Comparison of ENCODE assay signal across 13 mouse cellular contexts in genomic region chr1:80181414-80181805, GRCm38 (mm10). TPM values are rescaled to one million over a fixed set of nuclear protein-coding genes. Genes with fewer than 3 reads are reported as not detected.
DNase-seq lines count a peak whose midpoint lies in the region; ATAC-seq lines count a peak whose summit lies in the region.
"Had no signal": no experiment of that assay in that cellular context is flagged by ENCODE, and none has a peak within 500 bp of the region (broad histone marks: within the 10 kb centered on the region; RNA-seq: fewer than 3 reads in every experiment).

No protein-coding gene starts in this region.

- ATAC-seq in forebrain, embryonic 12.5 days (ENCODE audit: low FRiP score), result peak; percentile 36; the same call in 1 of the 2 replicates
- ATAC-seq in midbrain, embryonic 11.5 days (ENCODE audit: low FRiP score), result peak; percentile 42; the same call in 1 of the 2 replicates
- ATAC-seq in midbrain, embryonic 14.5 days (ENCODE audit: low FRiP score, low TSS enrichment), result no peak
- ATAC-seq in neural tube, embryonic 11.5 days (ENCODE audit: insufficient read depth, low FRiP score, low TSS enrichment), result peak; percentile 18; the same call in 1 of the 2 replicates
- peak; percentile 53 for ATAC-seq in neural tube, embryonic 15.5 days (ENCODE audit: low FRiP score)

- no peak overlapping the region for H3K4me3 ChIP-seq in forebrain, embryonic 12.5 days (replicated peaks)
- no peak overlapping the region for H3K4me3 ChIP-seq in forebrain, embryonic 10.5 days
- no peak overlapping the region for H3K4me3 ChIP-seq in midbrain, embryonic 11.5 days (ENCODE audit: low read depth, low read length)
- no peak overlapping the region for H3K4me3 ChIP-seq in midbrain, embryonic 14.5 days (replicated peaks; ENCODE audit: low read depth, low read length)
- H3K4me3 ChIP-seq in neural tube, embryonic 11.5 days (ENCODE audit: low read depth, low read length), result no peak overlapping the region
- no peak overlapping the region for H3K4me3 ChIP-seq in neural tube, embryonic 15.5 days (replicated peaks)
- H3K4me3 ChIP-seq: embryonic facial prominence, embryonic 15.5 days; erythroblast, embryonic 14.5 days; heart, embryonic 13.5 days; hindbrain, embryonic 13.5 days had no signal

- no peak overlapping the region for H3K27ac ChIP-seq in forebrain, embryonic 12.5 days
- H3K27ac ChIP-seq in forebrain, embryonic 10.5 days, result no peak overlapping the region
- no peak overlapping the region for H3K27ac ChIP-seq in midbrain, embryonic 11.5 days (ENCODE audit: low read depth, low read length)
- no peak overlapping the region for H3K27ac ChIP-seq in midbrain, embryonic 14.5 days (replicated peaks; ENCODE audit: low read depth, low read length)
- no peak overlapping the region for H3K27ac ChIP-seq in neural tube, embryonic 11.5 days (ENCODE audit: low read depth, low read length)
- H3K27ac ChIP-seq in neural tube, embryonic 15.5 days (replicated peaks), result no peak overlapping the region
- H3K27ac ChIP-seq: embryonic facial prominence, embryonic 15.5 days; heart, embryonic 13.5 days; hindbrain, embryonic 13.5 days had no signal

- no peaks in the 10 kb centered on the region for H3K4me1 ChIP-seq in forebrain, embryonic 12.5 days
- no peaks in the 10 kb centered on the region for H3K4me1 ChIP-seq in forebrain, embryonic 10.5 days
- no peaks in the 10 kb centered on the region for H3K4me1 ChIP-seq in midbrain, embryonic 11.5 days (ENCODE audit: control insufficient read depth, insufficient read depth, low read length)
- no peaks in the 10 kb centered on the region for H3K4me1 ChIP-seq in midbrain, embryonic 14.5 days (ENCODE audit: control insufficient read depth, insufficient read depth, low read length)
- no peaks in the 10 kb centered on the region for H3K4me1 ChIP-seq in neural tube, embryonic 11.5 days (ENCODE audit: control insufficient read depth, insufficient read depth, low read length)
- no peaks in the 10 kb centered on the region for H3K4me1 ChIP-seq in neural tube, embryonic 15.5 days
- H3K4me1 ChIP-seq: embryonic facial prominence, embryonic 15.5 days; heart, embryonic 13.5 days; hindbrain, embryonic 13.5 days had no signal

- H3K9me3 ChIP-seq in forebrain, embryonic 12.5 days, result no peaks in the 10 kb centered on the region
- no peaks in the 10 kb centered on the region; the same call in 1 of the 2 replicates for H3K9me3 ChIP-seq in forebrain, embryonic 10.5 days
- H3K9me3 ChIP-seq in midbrain, embryonic 11.5 days (ENCODE audit: control insufficient read depth, low read length), result no peaks in the 10 kb centered on the region
- 0 out of 2 replicates have a peak, but pooled peaks cover 3% of the 10 kb centered on the region for H3K9me3 ChIP-seq in midbrain, embryonic 14.5 days (ENCODE audit: control insufficient read depth, low read length)
- H3K9me3 ChIP-seq in neural tube, embryonic 11.5 days (ENCODE audit: control insufficient read depth, low read length), result no peaks in the 10 kb centered on the region
- H3K9me3 ChIP-seq in neural tube, embryonic 15.5 days (replicated peaks), result no peaks in the 10 kb centered on the region
- H3K9me3 ChIP-seq: embryonic facial prominence, embryonic 15.5 days; hindbrain, embryonic 13.5 days had no signal

- H3K27me3 ChIP-seq in forebrain, embryonic 12.5 days, result peaks cover 6% of the 10 kb centered on the region
- H3K27me3 ChIP-seq in forebrain, embryonic 10.5 days (ENCODE audit: poor library complexity, severe bottlenecking), result no peaks in the 10 kb centered on the region
- no peaks in the 10 kb centered on the region for H3K27me3 ChIP-seq in midbrain, embryonic 11.5 days (ENCODE audit: control insufficient read depth, insufficient read depth, low read length)
- no peaks in the 10 kb centered on the region for H3K27me3 ChIP-seq in midbrain, embryonic 14.5 days (ENCODE audit: control insufficient read depth, insufficient read depth, low read length)
- no peaks in the 10 kb centered on the region for H3K27me3 ChIP-seq in neural tube, embryonic 11.5 days (ENCODE audit: control insufficient read depth, insufficient read depth, low read length)
- no peaks in the 10 kb centered on the region for H3K27me3 ChIP-seq in neural tube, embryonic 15.5 days (replicated peaks)
- H3K27me3 ChIP-seq: embryonic facial prominence, embryonic 15.5 days; hindbrain, embryonic 13.5 days had no signal

- whole genome bisulfite sequencing in forebrain, embryonic 12.5 days, result 58% methylated on average over 3 of the region's 3 CpGs
- WGBS in forebrain, embryonic 10.5 days, result 63% methylated on average over 3 of the region's 3 CpGs
- 64% methylated on average over 3 of the region's 3 CpGs for WGBS in midbrain, embryonic 11.5 days
- WGBS in midbrain, embryonic 14.5 days, result 58% methylated on average over 3 of the region's 3 CpGs
- 56% methylated on average over 3 of the region's 3 CpGs for WGBS in neural tube, embryonic 11.5 days
- 63% methylated on average over 3 of the region's 3 CpGs for WGBS in neural tube, embryonic 15.5 days

- no peaks in the 10 kb centered on the region for H3K36me3 ChIP-seq in forebrain, embryonic 12.5 days (replicated peaks)
- H3K36me3 ChIP-seq in forebrain, embryonic 10.5 days (replicated peaks), result no peaks in the 10 kb centered on the region
- H3K36me3 ChIP-seq in midbrain, embryonic 11.5 days (ENCODE audit: control insufficient read depth, insufficient read depth, low read length), result no peaks in the 10 kb centered on the region
- no peaks in the 10 kb centered on the region for H3K36me3 ChIP-seq in midbrain, embryonic 14.5 days (ENCODE audit: control insufficient read depth, insufficient read depth, low read length)
- H3K36me3 ChIP-seq in neural tube, embryonic 11.5 days (ENCODE audit: control insufficient read depth, insufficient read depth, low read length), result no peaks in the 10 kb centered on the region
- no peaks in the 10 kb centered on the region for H3K36me3 ChIP-seq in neural tube, embryonic 15.5 days
- H3K36me3 ChIP-seq: embryonic facial prominence, embryonic 15.5 days; heart, embryonic 13.5 days; hindbrain, embryonic 13.5 days had no signal

- H3K9ac ChIP-seq in forebrain, embryonic 12.5 days, result no peak overlapping the region
- no peak overlapping the region for H3K9ac ChIP-seq in midbrain, embryonic 11.5 days (ENCODE audit: low read length)
- no peak overlapping the region for H3K9ac ChIP-seq in midbrain, embryonic 14.5 days (replicated peaks; ENCODE audit: low read length)
- H3K9ac ChIP-seq in neural tube, embryonic 11.5 days (ENCODE audit: low read length), result no peak overlapping the region
- H3K9ac ChIP-seq in neural tube, embryonic 15.5 days (replicated peaks), result no peak overlapping the region
- H3K9ac ChIP-seq: embryonic facial prominence, embryonic 15.5 days; heart, embryonic 13.5 days; hindbrain, embryonic 13.5 days had no signal

- DNase-seq in forebrain, embryonic 10.5 days (ENCODE audit: extremely low spot score, low spot score), result no peak
- DNase-seq in midbrain, embryonic 11.5 days (ENCODE audit: low spot score, missing footprints), result no peak
- DNase-seq in midbrain, embryonic 14.5 days, result no peak
- DNase-seq in neural tube, embryonic 11.5 days (ENCODE audit: low spot score), result no peak
- DNase-seq in neural tube, embryonic 10.5 days (ENCODE audit: extremely low spot score, low spot score), result no peak
- DNase-seq in cerebellum, postnatal 25 days, result no peak
- DNase-seq: kidney, adult 11 months had no signal

- H3K4me2 ChIP-seq in forebrain, embryonic 12.5 days, result no peak overlapping the region
- no peak overlapping the region for H3K4me2 ChIP-seq in midbrain, embryonic 11.5 days
- no peak overlapping the region for H3K4me2 ChIP-seq in midbrain, embryonic 14.5 days (ENCODE audit: low read length)
- no peak overlapping the region for H3K4me2 ChIP-seq in neural tube, embryonic 11.5 days (ENCODE audit: low read depth)
- no peak overlapping the region for H3K4me2 ChIP-seq in neural tube, embryonic 15.5 days
- H3K4me2 ChIP-seq: embryonic facial prominence, embryonic 15.5 days; heart, embryonic 13.5 days; hindbrain, embryonic 13.5 days had no signal

RNA-seq across cellular contexts. Expression of gene Fam124b, which starts 36.9 kb away (rescaled TPM):
- 0.27 and 0.29 TPM in 2 replicates for polyA plus RNA-seq in forebrain, embryonic 12.5 days (2016; fragmentation: Nextera tagmentation; extraction: Ambion mirVana)
- 0.31 and 0.32 TPM in 2 replicates for polyA plus RNA-seq in forebrain, embryonic 10.5 days (2016; fragmentation: Nextera tagmentation; extraction: Ambion mirVana)
- 0.25 and 0.31 TPM in 2 replicates for polyA plus RNA-seq in midbrain, embryonic 11.5 days (2014; fragmentation: Nextera tagmentation; extraction: Ambion mirVana)
- 0.49 and 0.59 TPM in 2 replicates for polyA plus RNA-seq in midbrain, embryonic 14.5 days (2014; fragmentation: Nextera tagmentation; extraction: Ambion mirVana)
- 0.69 and 0.96 TPM in 2 replicates for polyA plus RNA-seq in neural tube, embryonic 11.5 days (2014; fragmentation: Nextera tagmentation; extraction: Ambion mirVana)
- polyA plus RNA-seq in neural tube, embryonic 15.5 days (2015; fragmentation: Nextera tagmentation; extraction: Ambion mirVana), result 0.69 and 1.0 TPM in 2 replicates
- polyA plus RNA-seq: erythroblast, embryonic 14.5 days had no signal
